Mouse (Mus musculus) small intestine, adult 2 months (tissue): Measurements from ENCODE around the gene Tgfb1.

Experiments used
- CTCF ChIP-seq: fragments of 200-500 bp; IDR thresholded peaks from 2 replicates; pipeline ENCODE4 v1.5.1; 2012; ENCODE audit warnings: low read depth, mild to moderate bottlenecking, control low read depth, inconsistent platforms, low read length, moderate library complexity, mixed read lengths; ENCODE audit not compliant: insufficient replicate concordance, insufficient read length; ENCODE audit errors: extremely low read depth
- POLR2A ChIP-seq: fragments of 200-500 bp; IDR thresholded peaks from 2 replicates; pipeline ENCODE4 v1.6.1; 2012; ENCODE audit warnings: low read depth, mild to moderate bottlenecking, control low read depth, inconsistent platforms, low read length, moderate library complexity

DNA sequence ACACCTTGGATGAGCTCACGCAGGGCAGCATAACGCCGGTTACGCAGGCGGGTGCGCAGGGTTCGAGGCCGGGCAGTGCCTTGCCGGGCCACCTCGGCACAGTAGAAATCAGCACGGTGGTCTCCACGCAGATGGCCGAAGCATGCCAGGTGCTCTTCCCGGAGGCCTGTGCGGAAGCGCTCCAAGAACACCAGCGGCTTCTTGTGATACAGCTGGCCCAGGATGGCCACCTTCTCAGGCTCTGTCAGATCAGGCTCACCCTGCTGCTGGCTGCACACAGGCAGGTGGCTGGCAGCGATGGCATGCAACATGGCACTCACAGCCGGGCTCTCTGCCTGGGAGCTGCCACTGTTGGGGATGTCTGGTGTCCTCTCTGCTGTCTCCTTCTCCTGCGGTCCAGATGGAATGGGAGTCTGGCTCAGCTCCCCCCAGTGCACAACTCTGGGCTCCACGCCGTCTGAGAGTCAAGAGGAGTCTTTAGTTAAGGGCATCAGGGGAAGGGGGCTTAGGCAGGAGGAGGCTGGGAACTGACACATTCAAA lies 29.0 kb downstream of the Tgfb1 start:
- no peak for TF ChIP-seq CTCF
- TF ChIP-seq POLR2A: no peak
